Mouse (Mus musculus): ENCODE measurements around the gene Tmem80. TPM values are rescaled to one million over a fixed set of nuclear protein-coding genes. Genes with fewer than 3 reads are reported as not detected.
A peak's percentile ranks its signal among the peaks of the same experiment; 100 is the strongest.

Gene Tmem80
- polyA plus RNA-seq, 1 experiment = 32.4 TPM

DNA sequence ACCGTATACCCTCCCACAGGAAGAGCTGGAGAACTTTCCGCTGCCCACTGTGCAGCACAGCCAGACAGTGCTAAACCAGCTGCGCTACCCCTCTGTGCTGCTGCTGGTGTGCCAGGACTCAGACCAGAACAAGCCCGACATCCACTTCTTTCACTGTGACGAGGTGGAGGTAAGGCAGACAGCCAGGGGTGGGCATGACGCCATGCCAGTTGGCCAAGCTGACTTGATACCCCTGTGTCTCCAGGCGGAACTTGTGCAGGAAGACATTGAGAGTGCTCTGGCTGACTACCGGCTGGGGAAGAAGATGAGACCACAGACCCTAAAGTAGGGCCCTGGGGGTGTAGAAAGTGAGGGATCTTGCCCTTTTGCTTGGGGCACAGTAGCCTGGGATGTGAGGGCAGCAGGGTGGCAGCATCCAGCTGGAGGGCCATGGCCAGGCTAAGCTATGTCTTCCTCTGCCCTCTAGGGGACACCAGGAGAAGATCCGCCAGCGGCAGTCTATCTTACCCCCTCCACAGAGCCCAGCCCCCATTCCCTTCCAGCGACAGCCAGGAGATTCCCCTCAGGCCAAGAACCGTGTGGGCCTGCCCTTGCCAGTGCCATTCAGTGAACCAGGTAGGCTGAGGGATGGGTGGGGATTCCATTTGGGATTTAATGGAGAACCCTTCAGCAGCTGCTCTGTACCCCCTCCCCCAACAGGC is 28.2 kb downstream of the Tmem80 start:
- H3K36me3 ChIP-seq (ENCODE audit: control insufficient read depth, insufficient read depth, low read length) = no peaks in the 10 kb centered on the region
- no peak for TF ChIP-seq CTCF (IDR thresholded peaks at IDR 0.05; ENCODE audit: extremely low read depth, insufficient read depth, insufficient read length, insufficient replicate concordance)
- TF ChIP-seq POLR2A (IDR thresholded peaks at IDR 0.05; ENCODE audit: low read depth, low read length) = no peak
- no peak for DNase-seq (ENCODE audit: low read depth in 1 of 2, low spot score in 2 of 2)
- no peak overlapping the region for H3K27ac ChIP-seq (ENCODE audit: insufficient read depth, low read length)
- no peak overlapping the region for H3K4me3 ChIP-seq (ENCODE audit: extremely low read depth, insufficient read depth, insufficient read length)
- 84% methylated on average over 12 of the region's 12 CpGs for WGBS
- no peaks in the 10 kb centered on the region for H3K4me1 ChIP-seq (ENCODE audit: control insufficient read depth, insufficient read depth, insufficient read length)
- H3K27me3 ChIP-seq (ENCODE audit: control insufficient read depth, insufficient read depth, low read length) = no peaks in the 10 kb centered on the region

DNA sequence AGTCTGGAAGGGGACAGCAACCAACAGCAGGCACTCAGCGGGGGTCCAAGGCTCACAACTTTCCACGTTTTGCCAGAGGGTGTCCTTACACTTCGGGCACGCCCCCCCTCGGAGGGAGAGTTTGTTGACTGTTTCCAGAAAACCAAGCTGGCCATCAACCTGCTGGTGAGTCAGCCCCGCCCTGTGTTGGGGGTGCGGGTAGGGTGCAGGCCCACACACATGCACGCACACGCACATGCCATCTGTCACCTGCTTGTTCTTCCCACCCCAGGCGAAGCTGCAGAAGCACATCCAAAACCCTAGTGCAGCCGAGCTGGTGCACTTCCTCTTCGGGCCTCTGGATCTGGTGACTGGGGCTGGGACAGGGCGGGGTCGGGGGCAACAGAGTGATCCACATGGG is 29.4 kb downstream of the Tmem80 start:
- TF ChIP-seq POLR2A (IDR thresholded peaks at IDR 0.05; ENCODE audit: low read depth, low read length) (no peak), CTCF (IDR thresholded peaks at IDR 0.05; ENCODE audit: extremely low read depth, insufficient read depth, insufficient read length, insufficient replicate concordance) (no peak)
- 54% methylated on average over 14 of the region's 14 CpGs for WGBS
- Histone ChIP-seq H3K36me3 (ENCODE audit: control insufficient read depth, insufficient read depth, low read length) (no peaks in the 10 kb centered on the region), H3K4me1 (ENCODE audit: control insufficient read depth, insufficient read depth, insufficient read length) (no peaks in the 10 kb centered on the region; the same call in 1 of the 2 replicates), H3K4me3 (ENCODE audit: extremely low read depth, insufficient read depth, insufficient read length) (no peak overlapping the region), H3K27me3 (ENCODE audit: control insufficient read depth, insufficient read depth, low read length) (no peaks in the 10 kb centered on the region), H3K27ac (ENCODE audit: insufficient read depth, low read length) (no peak overlapping the region)
- DNase-seq (ENCODE audit: low read depth in 1 of 2, low spot score in 2 of 2) = no peak

DNA sequence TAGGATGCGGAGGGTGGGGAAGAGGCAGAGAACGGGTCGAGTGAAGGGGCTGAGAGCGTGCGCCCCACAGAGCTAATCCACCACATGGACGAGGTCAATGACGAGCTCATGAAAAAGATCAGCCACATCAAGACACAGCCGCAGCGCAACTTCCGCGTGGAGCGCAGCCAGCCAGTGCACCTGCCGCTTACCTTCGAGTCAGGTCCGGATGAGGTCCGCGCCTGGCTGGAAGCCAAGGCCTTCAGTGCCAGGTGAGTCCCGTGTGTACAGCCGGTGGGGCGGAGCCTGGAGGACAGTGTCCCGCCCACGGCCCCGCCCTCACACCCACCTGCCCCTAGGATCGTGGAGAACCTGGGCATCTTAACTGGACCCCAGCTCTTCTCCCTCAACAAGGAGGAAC is 34.0 kb downstream of the Tmem80 start:
- Histone ChIP-seq H3K4me1 (ENCODE audit: control insufficient read depth, insufficient read depth, insufficient read length) (no peaks in the 10 kb centered on the region; the same call in 1 of the 2 replicates), H3K4me3 (ENCODE audit: extremely low read depth, insufficient read depth, insufficient read length) (no peak overlapping the region), H3K27me3 (ENCODE audit: control insufficient read depth, insufficient read depth, low read length) (no peaks in the 10 kb centered on the region), H3K36me3 (ENCODE audit: control insufficient read depth, insufficient read depth, low read length) (no peaks in the 10 kb centered on the region), H3K27ac (ENCODE audit: insufficient read depth, low read length) (no peak overlapping the region)
- peak in 1 of 2 experiments; percentile 43 for DNase-seq (ENCODE audit: low read depth in 1 of 2, low spot score in 2 of 2)
- WGBS = 23% methylated on average over 24 of the region's 24 CpGs
- TF ChIP-seq CTCF (IDR thresholded peaks at IDR 0.05; ENCODE audit: extremely low read depth, insufficient read depth, insufficient read length, insufficient replicate concordance) (no peak), POLR2A (IDR thresholded peaks at IDR 0.05; ENCODE audit: low read depth, low read length) (no peak)

DNA sequence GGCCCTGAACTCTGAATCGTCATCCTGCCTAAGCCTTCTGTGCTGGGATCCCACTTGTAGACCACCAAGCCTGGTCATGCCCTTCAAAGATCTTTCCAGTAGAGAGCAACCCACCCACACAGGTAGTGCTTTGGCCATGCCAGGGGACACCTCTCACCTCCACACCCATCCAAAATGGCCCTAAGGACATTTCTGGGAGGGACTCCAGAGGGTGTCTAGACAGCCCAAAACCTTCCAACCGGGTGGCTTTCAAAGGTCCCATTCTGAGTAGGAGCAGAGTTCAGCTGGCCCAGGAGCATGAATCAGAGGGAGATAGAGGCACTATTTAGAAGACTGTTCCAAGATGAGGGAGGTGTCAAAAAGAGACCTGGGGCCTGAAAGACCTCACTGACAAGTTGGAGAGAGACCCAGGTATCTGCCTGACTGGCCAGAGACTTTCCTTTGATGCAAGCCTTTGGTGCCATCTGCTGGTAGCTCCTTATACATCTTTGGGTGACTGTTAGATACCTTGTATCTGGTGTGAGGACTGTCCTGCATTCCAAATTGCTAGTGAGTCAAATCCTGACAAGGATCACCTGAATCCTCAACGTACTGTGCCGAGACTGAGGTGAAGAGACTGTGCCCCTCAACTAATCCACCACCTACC is 35.7 kb downstream of the Tmem80 start:
- no peak for TF ChIP-seq POLR2A (IDR thresholded peaks at IDR 0.05; ENCODE audit: low read depth, low read length)
- peak; percentile 65; the same call in 1 of the 2 replicates for TF ChIP-seq CTCF (IDR thresholded peaks at IDR 0.05; ENCODE audit: extremely low read depth, insufficient read depth, insufficient read length, insufficient replicate concordance)
- Histone ChIP-seq H3K36me3 (ENCODE audit: control insufficient read depth, insufficient read depth, low read length) (no peaks in the 10 kb centered on the region), H3K27ac (ENCODE audit: insufficient read depth, low read length) (no peak overlapping the region), H3K27me3 (ENCODE audit: control insufficient read depth, insufficient read depth, low read length) (no peaks in the 10 kb centered on the region), H3K4me3 (ENCODE audit: extremely low read depth, insufficient read depth, insufficient read length) (no peak overlapping the region), H3K4me1 (ENCODE audit: control insufficient read depth, insufficient read depth, insufficient read length) (no peaks in the 10 kb centered on the region; the same call in 1 of the 2 replicates)
- 58% methylated on average over 4 of the region's 4 CpGs for WGBS
- DNase-seq (ENCODE audit: low read depth in 1 of 2, low spot score in 2 of 2) = peak; percentile 62 to 76

DNA sequence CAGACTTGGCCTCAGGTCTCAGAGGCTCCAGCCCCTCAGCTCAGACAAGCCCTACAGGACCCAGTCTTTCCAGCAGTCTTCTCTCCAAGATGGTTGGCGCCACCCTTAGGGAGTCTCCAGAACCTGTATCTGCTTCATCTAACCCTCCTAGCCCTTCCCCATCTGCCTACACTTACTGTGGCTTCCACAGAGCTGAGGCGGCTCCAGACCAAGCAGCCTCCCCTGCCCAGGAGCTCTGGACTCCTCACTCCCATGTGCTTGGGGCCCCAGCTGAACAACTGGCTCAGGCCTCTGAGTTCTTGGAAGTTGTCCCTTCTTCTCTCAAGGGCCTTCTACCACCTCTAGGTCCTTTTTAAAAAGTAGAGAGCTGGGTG is 36.2 kb downstream of the Tmem80 start:
- no peak for DNase-seq (ENCODE audit: low read depth in 1 of 2, low spot score in 2 of 2)
- Histone ChIP-seq H3K4me3 (ENCODE audit: extremely low read depth, insufficient read depth, insufficient read length) (no peak overlapping the region), H3K36me3 (ENCODE audit: control insufficient read depth, insufficient read depth, low read length) (no peaks in the 10 kb centered on the region), H3K27me3 (ENCODE audit: control insufficient read depth, insufficient read depth, low read length) (no peaks in the 10 kb centered on the region), H3K27ac (ENCODE audit: insufficient read depth, low read length) (no peak overlapping the region), H3K4me1 (ENCODE audit: control insufficient read depth, insufficient read depth, insufficient read length) (no peaks in the 10 kb centered on the region; the same call in 1 of the 2 replicates)
- TF ChIP-seq CTCF (IDR thresholded peaks at IDR 0.05; ENCODE audit: extremely low read depth, insufficient read depth, insufficient read length, insufficient replicate concordance) (no peak), POLR2A (IDR thresholded peaks at IDR 0.05; ENCODE audit: low read depth, low read length) (no peak)
- WGBS = 69% methylated on average over 2 of the region's 2 CpGs

DNA sequence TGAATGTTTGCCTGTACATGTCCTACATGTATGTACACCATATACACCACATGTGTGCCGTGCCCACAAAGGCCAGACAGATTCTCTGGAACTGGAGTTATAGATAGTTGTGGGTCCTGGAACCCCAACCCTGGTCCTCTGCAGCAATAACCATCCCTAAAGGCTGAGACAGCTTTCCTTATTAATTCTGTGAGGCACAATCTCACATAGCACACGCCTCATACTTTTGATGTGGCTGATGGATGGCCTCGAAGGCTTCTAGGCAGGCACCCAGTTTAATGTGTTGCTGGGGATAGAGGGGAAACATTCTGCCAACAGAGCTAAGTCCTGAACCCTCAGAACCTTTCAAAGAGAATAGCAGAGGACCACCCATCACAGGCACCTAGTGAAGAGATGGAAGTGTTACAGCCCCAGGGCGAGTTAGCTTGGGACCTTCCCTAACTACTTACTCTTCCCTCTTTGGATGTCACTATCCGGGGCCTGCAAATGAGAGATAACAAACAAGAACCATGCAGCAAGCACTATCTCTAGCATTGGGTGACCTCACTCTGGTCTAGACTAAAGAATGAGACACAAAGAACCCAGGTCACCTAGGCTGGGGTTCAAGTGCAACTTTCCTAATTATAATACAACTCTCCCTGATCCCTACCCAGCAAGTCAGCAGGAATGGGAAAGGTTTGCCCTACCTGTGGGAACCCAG is 37.0 kb downstream of the Tmem80 start:
- Histone ChIP-seq H3K27ac (ENCODE audit: insufficient read depth, low read length) (no peak overlapping the region), H3K4me3 (ENCODE audit: extremely low read depth, insufficient read depth, insufficient read length) (no peak overlapping the region), H3K36me3 (ENCODE audit: control insufficient read depth, insufficient read depth, low read length) (no peaks in the 10 kb centered on the region), H3K27me3 (ENCODE audit: control insufficient read depth, insufficient read depth, low read length) (no peaks in the 10 kb centered on the region), H3K4me1 (ENCODE audit: control insufficient read depth, insufficient read depth, insufficient read length) (peaks cover 2% of the 10 kb centered on the region)
- DNase-seq (ENCODE audit: low read depth in 1 of 2, low spot score in 2 of 2) = no peak
- no peak for TF ChIP-seq CTCF (IDR thresholded peaks at IDR 0.05; ENCODE audit: extremely low read depth, insufficient read depth, insufficient read length, insufficient replicate concordance)
- TF ChIP-seq POLR2A (IDR thresholded peaks at IDR 0.05; ENCODE audit: low read depth, low read length) = no peak
- WGBS = 75% methylated on average over 5 of the region's 5 CpGs
